Mouse (Mus musculus): ENCODE measurements around the gene Fam57b. TPM values are rescaled to one million over a fixed set of nuclear protein-coding genes. Genes with fewer than 3 reads are reported as not detected.

Fam57b gene
- total RNA-seq, 1 experiment = 1.9 TPM

DNA sequence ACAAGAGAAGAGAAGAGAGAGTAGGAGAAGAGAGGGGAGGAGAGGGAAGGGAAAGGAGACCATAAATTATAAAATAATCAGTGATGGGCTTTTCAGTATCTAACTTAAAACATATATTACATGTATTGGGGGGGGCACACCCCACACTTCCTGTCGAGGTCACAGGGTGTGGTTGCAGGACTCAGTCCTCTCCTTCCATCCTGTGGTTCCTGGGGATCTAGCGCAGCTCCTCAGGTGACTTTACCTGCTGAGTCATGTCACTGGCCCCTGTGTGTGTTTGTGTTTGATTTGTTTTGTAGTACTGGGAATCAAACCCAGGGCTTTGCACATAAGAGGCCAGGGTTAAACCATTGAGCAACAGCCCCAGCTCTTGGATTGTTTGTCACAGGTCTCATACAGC is 23.0 kb upstream of the Fam57b start:
- peaks cover 5 to 13% of the 10 kb centered on the region in 2 experiments; a peak in 3 of 4 replicates for H3K4me1 ChIP-seq (ENCODE audit: control insufficient read depth in 2 of 2, insufficient read depth in 2 of 2, low read length in 2 of 2, poor library complexity in 1 of 2)
- in situ Hi-C loops (cut with MboI; ENCODE audit: low sequenced_read_pairs in 2 of 2, unreplicated experiment in 2 of 2) = no loop called here
- no peaks in the 10 kb centered on the region for H3K9me3 ChIP-seq (ENCODE audit: control insufficient read depth, insufficient read depth, low read depth, low read length)
- H3K4me3 ChIP-seq (ENCODE audit: insufficient read depth in 1 of 2, low read depth in 1 of 2, low read length in 2 of 2, poor library complexity in 1 of 2, severe bottlenecking in 1 of 2) = no peak overlapping the region
- H3K9ac ChIP-seq (ENCODE audit: insufficient read depth, low read depth, low read length, poor library complexity, severe bottlenecking) = no peak overlapping the region
- no peak for DNase-seq (ENCODE audit: low read depth, low spot score)
- TF ChIP-seq CHD2 (IDR thresholded peaks at IDR 0.05; ENCODE audit: low read depth, low read length) = no peak
- TF ChIP-seq MAFK (IDR thresholded peaks at IDR 0.05; ENCODE audit: insufficient read depth, low read depth, low read length) = no peak
- no peak for TF ChIP-seq ZC3H11A (IDR thresholded peaks at IDR 0.05; ENCODE audit: borderline replicate concordance, low read depth, low read length)
- no peak for TF ChIP-seq HCFC1 (IDR thresholded peaks at IDR 0.05; ENCODE audit: borderline replicate concordance, insufficient read depth, low read length)
- TF ChIP-seq ZNF384 (IDR thresholded peaks at IDR 0.05; ENCODE audit: low read depth, low read length) = no peak
- no peak overlapping the region for H3K27ac ChIP-seq (ENCODE audit: insufficient read depth, low read depth, low read length, poor library complexity, severe bottlenecking)
- peaks cover 2% of the 10 kb centered on the region; the same call in 1 of the 2 replicates for H3K36me3 ChIP-seq (ENCODE audit: control insufficient read depth, insufficient read depth, low read length, poor library complexity, severe bottlenecking)

DNA sequence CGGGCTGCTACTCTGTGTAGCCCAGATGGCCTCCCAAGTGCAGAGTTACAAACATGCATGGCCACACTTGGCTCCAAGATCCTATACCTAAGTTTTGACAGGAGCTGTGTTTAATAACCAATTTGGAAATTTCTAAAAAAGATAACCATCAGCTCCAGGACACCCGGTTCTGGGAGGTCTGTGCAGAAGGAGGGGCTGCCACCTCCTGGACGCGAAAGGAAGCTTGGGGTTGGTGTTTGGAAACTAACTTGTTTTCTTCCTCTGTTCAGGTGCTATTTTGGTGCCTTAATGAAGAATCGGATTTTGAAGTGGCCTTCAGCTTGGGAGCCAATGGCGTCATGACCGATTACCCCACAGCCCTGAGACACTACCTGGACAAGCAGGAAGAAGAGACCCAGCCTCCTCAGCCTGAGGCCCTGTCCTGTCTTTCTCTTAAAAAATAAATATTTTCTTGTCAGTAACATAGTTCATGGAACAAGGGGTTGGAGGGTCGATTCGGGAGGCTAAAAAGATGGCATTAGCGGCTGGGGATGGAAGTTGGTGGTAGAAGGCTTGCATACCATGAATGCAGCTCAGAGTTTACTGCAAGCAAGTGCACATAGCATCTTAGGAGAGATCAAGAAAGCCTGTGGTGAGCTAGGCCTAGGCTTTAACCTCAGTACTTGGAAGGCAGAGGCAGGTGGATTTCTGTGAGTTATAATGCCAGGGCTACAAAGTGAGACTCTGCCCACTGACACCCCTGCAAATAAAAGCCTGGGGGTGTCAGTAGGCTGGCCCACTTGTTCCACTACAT is 22.1 kb upstream of the Fam57b start:
- no peak for TF ChIP-seq CHD2 (IDR thresholded peaks at IDR 0.05; ENCODE audit: low read depth, low read length)
- no peak for TF ChIP-seq HCFC1 (IDR thresholded peaks at IDR 0.05; ENCODE audit: borderline replicate concordance, insufficient read depth, low read length)
- no peak for TF ChIP-seq MAFK (IDR thresholded peaks at IDR 0.05; ENCODE audit: insufficient read depth, low read depth, low read length)
- TF ChIP-seq ZNF384 (IDR thresholded peaks at IDR 0.05; ENCODE audit: low read depth, low read length) = no peak
- Histone ChIP-seq H3K4me3 (ENCODE audit: insufficient read depth in 1 of 2, low read depth in 1 of 2, low read length in 2 of 2, poor library complexity in 1 of 2, severe bottlenecking in 1 of 2) (no peak overlapping the region), H3K36me3 (ENCODE audit: control insufficient read depth, insufficient read depth, low read length, poor library complexity, severe bottlenecking) (peaks cover 2% of the 10 kb centered on the region; the same call in 1 of the 2 replicates), H3K9ac (ENCODE audit: insufficient read depth, low read depth, low read length, poor library complexity, severe bottlenecking) (no peak overlapping the region), H3K27ac (ENCODE audit: insufficient read depth, low read depth, low read length, poor library complexity, severe bottlenecking) (no peak overlapping the region), H3K4me1 (ENCODE audit: control insufficient read depth in 2 of 2, insufficient read depth in 2 of 2, low read length in 2 of 2, poor library complexity in 1 of 2) (peaks cover 7 to 16% of the 10 kb centered on the region in 2 experiments), H3K9me3 (ENCODE audit: control insufficient read depth, insufficient read depth, low read depth, low read length) (no peaks in the 10 kb centered on the region)
- in situ Hi-C loops (cut with MboI; ENCODE audit: low sequenced_read_pairs in 2 of 2, unreplicated experiment in 2 of 2) = no loop called here
- DNase-seq (ENCODE audit: low read depth, low spot score) = no peak

DNA sequence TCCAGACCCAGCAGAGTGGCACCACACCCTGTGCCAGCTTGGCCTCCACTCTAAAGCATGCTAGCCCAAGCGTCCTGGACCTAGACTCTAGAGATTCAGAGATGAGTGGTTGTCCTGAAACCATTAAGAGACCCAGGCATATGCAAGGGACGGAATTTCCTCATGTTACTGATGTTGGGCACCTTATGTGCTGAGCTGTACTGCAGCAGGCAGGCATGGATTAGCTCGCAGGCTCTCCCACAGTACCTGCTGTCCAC is 21.6 kb upstream of the Fam57b start:
- no peaks in the 10 kb centered on the region for H3K9me3 ChIP-seq (ENCODE audit: control insufficient read depth, insufficient read depth, low read depth, low read length)
- peak overlapping the region in 1 of 2 experiments; percentile 74; a peak in 1 of 4 replicates for H3K4me3 ChIP-seq (ENCODE audit: insufficient read depth in 1 of 2, low read depth in 1 of 2, low read length in 2 of 2, poor library complexity in 1 of 2, severe bottlenecking in 1 of 2)
- H3K9ac ChIP-seq (ENCODE audit: insufficient read depth, low read depth, low read length, poor library complexity, severe bottlenecking) = peak overlapping the region; percentile 62; the same call in 1 of the 2 replicates
- peaks cover 2% of the 10 kb centered on the region; the same call in 1 of the 2 replicates for H3K36me3 ChIP-seq (ENCODE audit: control insufficient read depth, insufficient read depth, low read length, poor library complexity, severe bottlenecking)
- no peak overlapping the region for H3K27ac ChIP-seq (ENCODE audit: insufficient read depth, low read depth, low read length, poor library complexity, severe bottlenecking)
- peaks cover 5 to 18% of the 10 kb centered on the region in 2 experiments for H3K4me1 ChIP-seq (ENCODE audit: control insufficient read depth in 2 of 2, insufficient read depth in 2 of 2, low read length in 2 of 2, poor library complexity in 1 of 2)
- TF ChIP-seq HCFC1 (IDR thresholded peaks at IDR 0.05; ENCODE audit: borderline replicate concordance, insufficient read depth, low read length) (no peak), CHD2 (IDR thresholded peaks at IDR 0.05; ENCODE audit: low read depth, low read length) (no peak), ZNF384 (IDR thresholded peaks at IDR 0.05; ENCODE audit: low read depth, low read length) (no peak), MAFK (IDR thresholded peaks at IDR 0.05; ENCODE audit: insufficient read depth, low read depth, low read length) (no peak), ZC3H11A (IDR thresholded peaks at IDR 0.05; ENCODE audit: borderline replicate concordance, low read depth, low read length) (no peak)
- DNase-seq (ENCODE audit: low read depth, low spot score) = no peak
- in situ Hi-C loops (cut with MboI; ENCODE audit: low sequenced_read_pairs in 2 of 2, unreplicated experiment in 2 of 2) = no loop called here

DNA sequence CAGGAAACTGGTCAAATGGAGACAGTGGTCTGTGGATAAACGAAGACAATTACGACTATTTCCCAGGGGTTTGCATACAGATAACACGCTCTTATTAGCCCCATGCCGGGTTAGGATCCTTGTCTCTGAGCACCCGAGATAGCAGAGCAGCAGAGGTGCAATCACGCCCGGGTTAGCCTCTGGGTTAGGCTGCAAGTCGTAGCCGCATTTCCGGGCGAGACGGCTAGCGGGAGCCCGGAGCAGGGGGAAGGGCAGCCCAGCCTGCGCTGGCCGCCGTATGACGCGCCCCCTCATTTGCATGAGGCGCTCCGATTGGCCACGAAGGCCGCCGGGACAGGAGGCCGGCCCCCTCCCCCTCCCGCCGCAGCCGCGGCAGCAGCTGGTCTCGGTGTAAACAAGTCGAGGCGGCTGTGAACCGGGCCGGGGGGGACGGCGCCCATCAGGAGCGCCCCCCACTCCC is 20.8 kb upstream of the Fam57b start, which contains the start of gene Ypel3:
Gene Ypel3 (plus strand): TSS at position 358 of the 460 bp plus-strand sequence.
- peaks cover 2% of the 10 kb centered on the region; the same call in 1 of the 2 replicates for H3K36me3 ChIP-seq (ENCODE audit: control insufficient read depth, insufficient read depth, low read length, poor library complexity, severe bottlenecking)
- H3K4me1 ChIP-seq (ENCODE audit: control insufficient read depth in 2 of 2, insufficient read depth in 2 of 2, low read length in 2 of 2, poor library complexity in 1 of 2) = peaks cover 5 to 23% of the 10 kb centered on the region in 2 experiments
- peak within 1 kb of the TSS; percentile 77 for H3K9ac ChIP-seq (ENCODE audit: insufficient read depth, low read depth, low read length, poor library complexity, severe bottlenecking)
- no peaks in the 10 kb centered on the region for H3K9me3 ChIP-seq (ENCODE audit: control insufficient read depth, insufficient read depth, low read depth, low read length)
- TF ChIP-seq CHD2 (IDR thresholded peaks at IDR 0.05; ENCODE audit: low read depth, low read length) (no peak), HCFC1 (IDR thresholded peaks at IDR 0.05; ENCODE audit: borderline replicate concordance, insufficient read depth, low read length) (0 out of 2 replicates have a peak, but pooled peaks have one; percentile 5), ZNF384 (IDR thresholded peaks at IDR 0.05; ENCODE audit: low read depth, low read length) (no peak)
- peak within 1 kb of the TSS; percentile 74 to 85 for H3K4me3 ChIP-seq (ENCODE audit: insufficient read depth in 1 of 2, low read depth in 1 of 2, low read length in 2 of 2, poor library complexity in 1 of 2, severe bottlenecking in 1 of 2)
- H3K27ac ChIP-seq (ENCODE audit: insufficient read depth, low read depth, low read length, poor library complexity, severe bottlenecking) = peak within 1 kb of the TSS; percentile 5
- in situ Hi-C loops (cut with MboI; ENCODE audit: low sequenced_read_pairs in 2 of 2, unreplicated experiment in 2 of 2) = no loop called here
- peak; percentile 62 for DNase-seq (ENCODE audit: low read depth, low spot score)

Data from ES-E14 (cell line).